Comparison of ENCODE assay signal across 8 mouse cellular contexts in the genomic region with DNA sequence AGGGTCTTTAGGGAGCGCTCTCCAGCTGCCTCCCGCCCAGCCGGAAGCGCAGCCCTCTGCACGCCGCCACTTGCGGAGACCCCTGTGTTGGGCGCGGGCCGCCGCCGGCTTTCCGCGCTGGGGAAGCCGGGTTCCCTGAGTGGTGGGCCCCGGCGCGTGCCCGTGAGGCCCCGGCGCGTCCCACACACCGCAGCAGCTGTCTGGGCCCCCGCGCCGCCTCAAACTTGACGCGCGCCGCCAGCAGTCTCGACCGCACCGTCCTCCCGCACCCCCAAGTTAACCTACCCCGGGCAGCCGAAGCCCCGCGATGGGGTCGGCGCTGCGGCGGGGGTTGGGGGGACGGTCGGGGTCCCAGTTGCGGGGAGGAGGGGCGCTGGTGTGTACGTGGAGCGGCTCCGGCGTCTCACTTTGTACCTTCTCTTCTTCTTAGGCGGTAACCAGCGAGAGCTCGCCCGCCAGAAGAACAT. TPM values are rescaled to one million over a fixed set of nuclear protein-coding genes. Genes with fewer than 3 reads are reported as not detected.
A peak's percentile ranks its signal among the peaks of the same experiment; 100 is the strongest.
DNase-seq lines count a peak whose midpoint lies in the region; ATAC-seq lines count a peak whose summit lies in the region.

No protein-coding gene starts in this region.

- H3K36me3 ChIP-seq in hindbrain, embryonic 16.5 days (ENCODE audit: control insufficient read depth, insufficient read depth, low read length), result peaks cover 12% of the 10 kb centered on the region; the same call in 1 of the 2 replicates
- peaks cover 14% of the 10 kb centered on the region; the same call in 1 of the 2 replicates for H3K36me3 ChIP-seq in macrophage (ENCODE audit: inconsistent target)

- H3K27ac ChIP-seq in hindbrain, embryonic 16.5 days (ENCODE audit: low read depth, low read length), result peak overlapping the region; percentile 97
- H3K27ac ChIP-seq in macrophage, result peak overlapping the region; percentile 85

- DNase-seq in adrenal gland, postnatal 25 days, result peak; percentile 39
- DNase-seq in adrenal gland, adult 2 months, result no peak
- peak; percentile 51 for DNase-seq in right cerebral cortex, postnatal 14 days
- no peak for DNase-seq in right cerebral cortex, postnatal 36 days (ENCODE audit: low spot score in 2 of 2)
- DNase-seq in retina, postnatal 1 day, result no peak
- DNase-seq in T-cell, adult 2 months (ENCODE audit: low spot score), result no peak

- no peaks in the 10 kb centered on the region for H3K27me3 ChIP-seq in hindbrain, embryonic 16.5 days (replicated peaks; ENCODE audit: control insufficient read depth, insufficient read depth, low read length)

- H3K4me3 ChIP-seq in hindbrain, embryonic 16.5 days (ENCODE audit: low read length), result peak overlapping the region; percentile 95
- peak overlapping the region; percentile 82 for H3K4me3 ChIP-seq in macrophage (ENCODE audit: inconsistent target)

- peak; percentile 67 for ATAC-seq in hindbrain, embryonic 16.5 days

- H3K4me2 ChIP-seq in hindbrain, embryonic 16.5 days (ENCODE audit: low read length), result peak overlapping the region; percentile 94

- H3K9ac ChIP-seq in hindbrain, embryonic 16.5 days (ENCODE audit: low read depth, low read length), result peak overlapping the region; percentile 94

- no peaks in the 10 kb centered on the region for H3K9me3 ChIP-seq in hindbrain, embryonic 16.5 days (ENCODE audit: control insufficient read depth, low read length)

- H3K79me2 ChIP-seq in macrophage (ENCODE audit: inconsistent target), result peaks cover 43% of the 10 kb centered on the region

- peaks cover 12% of the 10 kb centered on the region for H3K4me1 ChIP-seq in hindbrain, embryonic 16.5 days (ENCODE audit: control insufficient read depth, insufficient read depth, low read depth, low read length)

- WGBS in hindbrain, embryonic 16.5 days, result under 1% methylated on average over 46 of the region's 54 CpGs
- WGBS in macrophage (ENCODE audit: missing documents), result 4% methylated on average over 35 of the region's 54 CpGs

RNA-seq across cellular contexts. Expression of gene Serf2, which starts 0.6 kb away (rescaled TPM):
- 351 and 386 TPM in 2 replicates for total RNA-seq in adrenal gland, postnatal 25 days (2021)
- 100 to 1,000 TPM; 272 to 371 TPM for total RNA-seq in adrenal gland, adult 2 months (2021)
- polyA plus RNA-seq in adrenal gland, adult 2 months (2012; rRNA removed), result 275 and 332 TPM in 2 replicates
- polyA plus RNA-seq in hindbrain, embryonic 16.5 days (2015; fragmentation: Nextera tagmentation; extraction: Ambion mirVana), result 254 and 262 TPM in 2 replicates
- total RNA-seq in macrophage (2018; cell fraction: chromatin; rRNA removed), result 100 to 1,000 TPM in 8 of 26 experiments, 10 to 100 TPM in 18; 22.2 to 154 (median 72.0) TPM
- 100 to 1,000 TPM; 556 to 864 (median 617) TPM for total RNA-seq in macrophage (2018; cell fraction: cytosol; rRNA removed)
- total RNA-seq in macrophage (2018; cell fraction: nucleus; rRNA removed), result 100 to 1,000 TPM in 22 of 26 experiments, 10 to 100 TPM in 4; 82.9 to 281 (median 152) TPM
- 394 to 858 TPM (median 784 TPM) in 3 replicates for polyA plus RNA-seq in macrophage (2018)

RNA-seq across cellular contexts. Expression of gene Hypk, which starts 3.5 kb away (rescaled TPM):
- total RNA-seq in adrenal gland, postnatal 25 days (2021), result 42.9 and 106 TPM in 2 replicates
- total RNA-seq in adrenal gland, adult 2 months (2021), result 10 to 100 TPM; 15.7 to 25.5 TPM
- 2.2 and 3.0 TPM in 2 replicates for polyA plus RNA-seq in adrenal gland, adult 2 months (2012; rRNA removed)
- polyA plus RNA-seq in hindbrain, embryonic 16.5 days (2015; fragmentation: Nextera tagmentation; extraction: Ambion mirVana), result 99.2 and 122 TPM in 2 replicates
- 100 to 1,000 TPM in 2 of 26 experiments, 10 to 100 TPM in 24; 27.9 to 101 (median 70.4) TPM for total RNA-seq in macrophage (2018; cell fraction: chromatin; rRNA removed)
- total RNA-seq in macrophage (2018; cell fraction: cytosol; rRNA removed), result 10 to 100 TPM in 2 of 26 experiments, 1 to 10 TPM in 24; 1.1 to 20.3 (median 4.7) TPM
- total RNA-seq in macrophage (2018; cell fraction: nucleus; rRNA removed), result 10 to 100 TPM; 20.7 to 70.6 (median 39.9) TPM
- polyA plus RNA-seq in macrophage (2018), result 13.5 to 25.3 TPM (median 20.5 TPM) in 3 replicates

RNA-seq across cellular contexts. Expression of gene Ell3, which starts 5.5 kb away (rescaled TPM):
- total RNA-seq in adrenal gland, postnatal 25 days (2021), result 0.49 TPM in 1 of 2 replicates, not detected in the other
- under 1 TPM; 0.35 to 0.63 TPM for total RNA-seq in adrenal gland, adult 2 months (2021)
- polyA plus RNA-seq in adrenal gland, adult 2 months (2012; rRNA removed), result 0.20 and 0.23 TPM in 2 replicates
- 2.4 and 3.0 TPM in 2 replicates for polyA plus RNA-seq in hindbrain, embryonic 16.5 days (2015; fragmentation: Nextera tagmentation; extraction: Ambion mirVana)
- 1 to 10 TPM in 20 of 26 experiments, under 1 TPM in 4, not detected in 2; 0.44 to 8.9 (median 1.8) TPM for total RNA-seq in macrophage (2018; cell fraction: chromatin; rRNA removed)
- under 1 TPM in 15 of 26 experiments, not detected in 11; 0.06 to 0.15 (median 0.10) TPM for total RNA-seq in macrophage (2018; cell fraction: cytosol; rRNA removed)
- 1 to 10 TPM in 12 of 26 experiments, under 1 TPM in 13, not detected in 1; 0.35 to 4.9 (median 0.96) TPM for total RNA-seq in macrophage (2018; cell fraction: nucleus; rRNA removed)
- 0.10 to 0.13 TPM in 2 of 3 replicates, not detected in the other for polyA plus RNA-seq in macrophage (2018)

RNA-seq across cellular contexts. Expression of gene Serinc4, which starts 7.0 kb away (rescaled TPM):
- total RNA-seq in adrenal gland, postnatal 25 days (2021), result 0.30 TPM in 1 of 2 replicates, not detected in the other
- total RNA-seq in adrenal gland, adult 2 months (2021), result under 1 TPM in 1 of 2 experiments, not detected in 1; 0.21 TPM
- 0.16 and 0.20 TPM in 2 replicates for polyA plus RNA-seq in adrenal gland, adult 2 months (2012; rRNA removed)
- 0.95 and 1.2 TPM in 2 replicates for polyA plus RNA-seq in hindbrain, embryonic 16.5 days (2015; fragmentation: Nextera tagmentation; extraction: Ambion mirVana)
- 1 to 10 TPM in 3 of 26 experiments, under 1 TPM in 8, not detected in 15; 0.16 to 1.5 (median 0.79) TPM for total RNA-seq in macrophage (2018; cell fraction: chromatin; rRNA removed)
- total RNA-seq in macrophage (2018; cell fraction: cytosol; rRNA removed), result under 1 TPM in 11 of 26 experiments, not detected in 15; 0.04 to 0.19 (median 0.10) TPM
- under 1 TPM in 6 of 26 experiments, not detected in 20; 0.26 to 0.64 (median 0.38) TPM for total RNA-seq in macrophage (2018; cell fraction: nucleus; rRNA removed)
- polyA plus RNA-seq in macrophage (2018), result 0.15 to 0.50 TPM in 2 of 3 replicates, not detected in the other

RNA-seq across cellular contexts. Expression of gene Mfap1b, which starts 24.3 kb away (rescaled TPM):
- 34.5 and 40.5 TPM in 2 replicates for total RNA-seq in adrenal gland, postnatal 25 days (2021)
- 10 to 100 TPM; 37.2 to 38.7 TPM for total RNA-seq in adrenal gland, adult 2 months (2021)
- polyA plus RNA-seq in adrenal gland, adult 2 months (2012; rRNA removed), result 0.89 and 0.98 TPM in 2 replicates
- 68.2 and 71.2 TPM in 2 replicates for polyA plus RNA-seq in hindbrain, embryonic 16.5 days (2015; fragmentation: Nextera tagmentation; extraction: Ambion mirVana)
- 10 to 100 TPM in 20 of 26 experiments, 1 to 10 TPM in 6; 7.7 to 20.1 (median 13.8) TPM for total RNA-seq in macrophage (2018; cell fraction: chromatin; rRNA removed)
- total RNA-seq in macrophage (2018; cell fraction: cytosol; rRNA removed), result 10 to 100 TPM; 25.1 to 52.1 (median 35.4) TPM
- total RNA-seq in macrophage (2018; cell fraction: nucleus; rRNA removed), result 10 to 100 TPM in 25 of 26 experiments, 1 to 10 TPM in 1; 6.5 to 29.7 (median 16.5) TPM
- polyA plus RNA-seq in macrophage (2018), result 30.4 to 59.5 TPM (median 36.3 TPM) in 3 replicates

Comparison
In these comparisons a context has a peak if more than half of its experiments do, and no peak if none do; other contexts are left out.
1. DNase-seq: peak in adrenal gland, postnatal 25 days (single experiment) and right cerebral cortex, postnatal 14 days (single experiment); none in adrenal gland, adult 2 months (single experiment), right cerebral cortex, postnatal 36 days (0 of 2), retina, postnatal 1 day (single experiment) and T-cell, adult 2 months (single experiment).